Mouse (Mus musculus) embryonic facial prominence, embryonic 11.5 days (tissue): ENCODE measurements around the gene Plk2. TPM values are rescaled to one million over a fixed set of nuclear protein-coding genes. Genes with fewer than 3 reads are reported as not detected.
"Not testable (repeated sequence)": the region's sequence is repeated elsewhere in the genome, so short reads cannot be mapped to it uniquely, and the experiment has no call there.

Source experiments
- ATAC-seq: fragments of 200-750 bp; cut with Nextera tagmentation; replicated peaks from 2 replicates; pipeline ENCODE4 v1.8.0; 2017; ENCODE audit warnings: low read depth; ENCODE audit not compliant: insufficient number of reproducible peaks, low FRiP score, low TSS enrichment
- DNase-seq: peaks from one replicate; pipeline ENCODE4 v3.0.0-alpha.2; 2015; ENCODE audit warnings: low spot score
- H3K27ac ChIP-seq: fragments of 300-500 bp; sonication (generic); replicated peaks from 2 replicates; pipeline ENCODE4 v1.5.1; 2014; ENCODE audit warnings: mild to moderate bottlenecking, low read depth, low read length, control low read depth
- H3K27me3 ChIP-seq: fragments of 300-500 bp; sonication (generic); 2 replicates; pipeline ENCODE4 v1.6.1; 2014; ENCODE audit warnings: mild to moderate bottlenecking, low read length, moderate library complexity, mixed read lengths; ENCODE audit not compliant: control insufficient read depth, insufficient read depth
- H3K36me3 ChIP-seq: fragments of 300-500 bp; sonication (generic); replicated peaks from 2 replicates; pipeline ENCODE4 v1.6.1; 2014; ENCODE audit warnings: low read depth, mild to moderate bottlenecking, low read length, moderate library complexity, mixed read lengths; ENCODE audit not compliant: control insufficient read depth, insufficient read depth
- H3K4me1 ChIP-seq: fragments of 300-500 bp; sonication (generic); 2 replicates; pipeline ENCODE4 v1.6.1; 2014; ENCODE audit warnings: low read length, mixed read lengths; ENCODE audit not compliant: control insufficient read depth, insufficient read depth
- H3K4me2 ChIP-seq: fragments of 300-500 bp; sonication (generic); 2 replicates; pipeline ENCODE4 v1.6.1; 2014; ENCODE audit warnings: low read depth, mild to moderate bottlenecking, control low read depth, low read length, moderate library complexity
- H3K4me3 ChIP-seq: fragments of 300-500 bp; sonication (generic); 2 replicates; pipeline ENCODE4 v1.5.1; 2014; ENCODE audit warnings: low read depth, low read length, control low read depth
- H3K9ac ChIP-seq: fragments of 300-500 bp; sonication (generic); replicated peaks from 2 replicates; pipeline ENCODE4 v1.6.1; 2014; ENCODE audit warnings: mild to moderate bottlenecking, control low read depth, low read length
- H3K9me3 ChIP-seq: fragments of 300-500 bp; sonication (generic); replicated peaks from 2 replicates; pipeline ENCODE4 v1.6.1; 2016; ENCODE audit warnings: mild to moderate bottlenecking, low read length, inconsistent platforms, mixed read lengths; ENCODE audit not compliant: control insufficient read depth
- WGBS: fragments of 180-500 bp; shearing (Covaris S2); extraction: QIAGEN DNeasy Blood & Tissue Kit; methylation state at CpG from one replicate; pipeline ENCODE4 v1.1.7; 2014; 5-methylcytosine and 5-hydroxymethylcytosine counted together
- polyA plus RNA-seq: library from polyadenylated mRNA; unstranded; fragments of >200 nt; fragmentation: Nextera tagmentation; extraction: Ambion mirVana; gene quantifications from 2 replicates; pipeline ENCODE4 v1.2.1, GENCODE M21; 2014

The Plk2 gene
- polyA plus RNA-seq: 152 and 155 TPM in 2 replicates

DNA sequence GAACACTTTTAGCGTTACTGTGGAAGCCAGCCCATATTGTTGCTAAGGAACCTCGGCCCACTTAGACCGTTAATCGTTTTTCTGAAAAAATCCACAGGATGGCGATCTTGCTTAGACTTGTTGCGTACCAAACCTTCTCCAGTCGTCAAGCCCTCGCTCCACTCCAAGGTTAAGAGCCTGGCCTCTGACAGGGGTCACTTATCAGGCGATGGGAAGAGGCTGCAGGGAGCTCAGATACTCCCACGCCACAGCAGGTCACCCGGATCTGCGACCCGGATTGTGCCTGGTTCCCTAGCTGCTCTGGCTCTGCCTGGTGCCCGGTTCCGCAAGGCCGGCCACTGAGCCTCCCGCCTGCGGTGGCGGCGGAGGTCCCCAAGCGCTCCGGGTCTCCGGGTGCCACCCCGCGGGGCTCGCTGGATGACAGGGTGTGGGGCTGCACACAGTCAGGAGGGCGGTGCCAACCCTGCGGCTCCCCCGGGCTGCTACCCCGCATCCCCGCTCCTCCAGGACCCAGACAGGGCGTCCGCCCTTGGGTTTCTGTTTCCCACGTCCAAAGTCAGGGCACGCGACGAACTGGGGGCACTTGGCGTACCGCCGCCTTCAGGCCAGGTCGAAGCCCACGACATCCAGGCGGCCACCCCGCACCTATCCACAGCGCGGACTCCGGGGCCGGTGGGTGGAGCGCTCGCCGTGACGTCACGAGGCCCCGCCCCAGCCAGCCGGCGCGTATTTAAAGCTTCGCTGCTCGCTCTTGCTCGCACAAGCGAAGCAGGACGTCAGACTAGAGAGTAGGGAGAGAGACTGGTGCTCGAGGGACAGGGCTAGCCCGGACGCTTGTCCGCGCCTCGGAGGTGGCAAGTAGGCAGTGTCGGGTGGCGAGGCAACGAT is at the start of gene Plk2:
Gene Plk2, plus strand, starts transcription at position 756 of the 888 bp plus-strand sequence.
- Histone ChIP-seq H3K4me2 (peak within 1 kb of the TSS; percentile 99), H3K4me1 (no peaks in the 10 kb centered on the region), H3K9ac (peak within 1 kb of the TSS; percentile 67), H3K4me3 (peak within 1 kb of the TSS; percentile 70), H3K27me3 (no peaks in the 10 kb centered on the region), H3K27ac (peak within 1 kb of the TSS; percentile 62), H3K9me3 (no peaks in the 10 kb centered on the region), H3K36me3 (peaks cover 17% of the 10 kb centered on the region)
- under 1% methylated on average over 70 of the region's 71 CpGs for WGBS
- ATAC-seq (peak; percentile 94), DNase-seq (peak; percentile 92)

DNA sequence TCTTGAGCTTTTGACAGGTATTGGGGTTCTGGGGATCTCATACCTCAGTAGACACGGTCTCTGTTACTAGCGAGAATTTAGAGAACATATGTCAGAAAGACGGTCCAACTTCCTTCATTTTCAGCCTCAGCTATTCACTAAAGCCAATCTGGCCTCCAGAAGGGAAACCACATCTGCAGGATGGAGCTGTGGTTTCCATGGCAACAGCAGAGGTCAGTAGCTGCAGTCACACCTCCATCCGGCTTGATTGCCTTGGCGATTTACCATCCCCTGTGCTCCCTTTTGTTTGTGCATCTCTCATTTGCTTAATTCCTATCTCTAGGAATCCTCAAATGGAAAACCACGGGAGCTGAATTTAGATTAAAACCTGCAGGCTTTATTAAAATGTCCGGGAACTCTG is 48.1 kb upstream of the Plk2 start:
- 44% methylated on average over 7 of the region's 7 CpGs for WGBS
- Histone ChIP-seq H3K27me3 (no peaks in the 10 kb centered on the region), H3K4me2 (no peak overlapping the region), H3K9me3 (no peaks in the 10 kb centered on the region), H3K9ac (no peak overlapping the region), H3K4me3 (no peak overlapping the region), H3K36me3 (no peaks in the 10 kb centered on the region), H3K4me1 (no peaks in the 10 kb centered on the region), H3K27ac (no peak overlapping the region)
- DNase-seq: peak; percentile 60
- ATAC-seq: no peak

GRCm38 (mm10) chr13:110351051-110351450 is 43.8 kb upstream of the Plk2 start:
- DNase-seq: no peak
- no peak overlapping the region for H3K4me3 ChIP-seq
- no peak overlapping the region for H3K27ac ChIP-seq
- H3K9ac ChIP-seq: no peak overlapping the region
- H3K27me3 ChIP-seq: no peaks in the 10 kb centered on the region
- no peaks in the 10 kb centered on the region for H3K4me1 ChIP-seq
- no peaks in the 10 kb centered on the region for H3K36me3 ChIP-seq
- WGBS: 87% methylated on average over 6 of the region's 6 CpGs
- ATAC-seq: no peak
- H3K9me3 ChIP-seq: no peaks in the 10 kb centered on the region
- no peak overlapping the region for H3K4me2 ChIP-seq

GRCm38 (mm10) chr13:110356941-110357340 is 37.9 kb upstream of the Plk2 start, which contains the start of gene Gapt:
Gapt (minus strand) TSS chr13:110357199.
- Histone ChIP-seq H3K36me3 (no peaks in the 10 kb centered on the region), H3K4me3 (no peak within 1 kb of the TSS), H3K4me1 (no peaks in the 10 kb centered on the region), H3K4me2 (no peak within 1 kb of the TSS), H3K27ac (no peak within 1 kb of the TSS), H3K9me3 (no peaks in the 10 kb centered on the region), H3K9ac (no peak within 1 kb of the TSS), H3K27me3 (no peaks in the 10 kb centered on the region)
- no peak for ATAC-seq
- DNase-seq: no peak
- WGBS: 88% methylated on average over 2 of the region's 2 CpGs

GRCm38 (mm10) chr13:110363722-110364121 is 31.1 kb upstream of the Plk2 start:
- ATAC-seq (no peak), DNase-seq (no peak)
- Histone ChIP-seq H3K9me3 (no peaks in the 10 kb centered on the region), H3K27ac (no peak overlapping the region), H3K4me3 (no peak overlapping the region), H3K9ac (no peak overlapping the region), H3K4me2 (no peak overlapping the region), H3K36me3 (no peaks in the 10 kb centered on the region), H3K4me1 (no peaks in the 10 kb centered on the region), H3K27me3 (no peaks in the 10 kb centered on the region)
- WGBS: 79% methylated on average over 6 of the region's 6 CpGs

GRCm38 (mm10) chr13:110366477-110366876 is 28.4 kb upstream of the Plk2 start:
- Histone ChIP-seq H3K9ac (no peak overlapping the region), H3K4me1 (no peaks in the 10 kb centered on the region), H3K27me3 (no peaks in the 10 kb centered on the region), H3K4me3 (no peak overlapping the region), H3K36me3 (no peaks in the 10 kb centered on the region), H3K9me3 (no peaks in the 10 kb centered on the region), H3K4me2 (no peak overlapping the region), H3K27ac (no peak overlapping the region)
- ATAC-seq (no peak), DNase-seq (no peak)
- WGBS: 90% methylated on average over 3 of the region's 3 CpGs

GRCm38 (mm10) chr13:110367961-110368555 is 26.8 kb upstream of the Plk2 start:
- ATAC-seq: no peak
- no peaks in the 10 kb centered on the region for H3K9me3 ChIP-seq
- WGBS: 90% methylated on average over 3 of the region's 3 CpGs

GRCm38 (mm10) chr13:110368556-110369040 is 26.2 kb upstream of the Plk2 start:
- not testable (repeated sequence) for H3K9ac ChIP-seq, H3K4me3 ChIP-seq, H3K4me2 ChIP-seq, H3K36me3 ChIP-seq, H3K27me3 ChIP-seq, ATAC-seq, H3K27ac ChIP-seq, H3K4me1 ChIP-seq, H3K9me3 ChIP-seq
- WGBS: 60% methylated on average over 6 of the region's 6 CpGs
- DNase-seq: peak; percentile 54

More at GRCm38 (mm10) chr13:110367961-110368555, 26.8 kb upstream of the Plk2 start:
- Histone ChIP-seq H3K4me3 (no peak overlapping the region), H3K27me3 (no peaks in the 10 kb centered on the region), H3K4me1 (no peaks in the 10 kb centered on the region), H3K27ac (no peak overlapping the region), H3K36me3 (no peaks in the 10 kb centered on the region), H3K4me2 (no peak overlapping the region), H3K9ac (no peak overlapping the region)
- DNase-seq: no peak
